Mouse (Mus musculus) spleen, postnatal 4 days (tissue): ENCODE measurements around the gene Adamts5.

Experiments used
- DNase-seq, 2 experiments: peaks; one replicate each; pipeline ENCODE4 v3.0.0; 2022; ENCODE audit warnings: low spot score in 2 of 2

The Adamts5 gene

GRCm38 (mm10) chr16:85901581-85901910 is at the start of gene Adamts5:
Gene Adamts5 (minus strand): TSS chr16:85901828.
- no peak for DNase-seq

GRCm38 (mm10) chr16:85950356-85950755 is 48.7 kb upstream of the Adamts5 start:
- no peak for DNase-seq

- DNase-seq, result no peak
Measured at GRCm38 (mm10) chr16:85926004-85926403, 24.4 kb upstream of the Adamts5 start.

GRCm38 (mm10) chr16:85922454-85922853 is 20.8 kb upstream of the Adamts5 start:
- no peak for DNase-seq

- DNase-seq, result no peak
Measured at GRCm38 (mm10) chr16:85920122-85920521, 18.5 kb upstream of the Adamts5 start.

- DNase-seq, result no peak
Measured at GRCm38 (mm10) chr16:85900702-85901580, 687 bp downstream of the Adamts5 start.

GRCm38 (mm10) chr16:85899790-85900587 is 1.6 kb downstream of the Adamts5 start:
- DNase-seq, result no peak

- DNase-seq, result no peak
Measured at GRCm38 (mm10) chr16:85899301-85899721, 2.3 kb downstream of the Adamts5 start.

- no peak for DNase-seq
Measured at GRCm38 (mm10) chr16:85898816-85899215, 2.8 kb downstream of the Adamts5 start.

GRCm38 (mm10) chr16:85898391-85898790 is 3.2 kb downstream of the Adamts5 start:
- no peak for DNase-seq

GRCm38 (mm10) chr16:85897854-85898253 is 3.8 kb downstream of the Adamts5 start:
- no peak for DNase-seq

- DNase-seq, result no peak
Measured at GRCm38 (mm10) chr16:85895948-85896347, 5.7 kb downstream of the Adamts5 start.

- no peak for DNase-seq
Measured at GRCm38 (mm10) chr16:85889778-85890177, 11.8 kb downstream of the Adamts5 start.

- DNase-seq, result no peak
Measured at GRCm38 (mm10) chr16:85887289-85888051, 14.2 kb downstream of the Adamts5 start.

- no peak for DNase-seq
Measured at GRCm38 (mm10) chr16:85879075-85879474, 22.6 kb downstream of the Adamts5 start.

GRCm38 (mm10) chr16:85874141-85874540 is 27.5 kb downstream of the Adamts5 start:
- DNase-seq, result no peak

- DNase-seq, result no peak
Measured at GRCm38 (mm10) chr16:85871971-85872370, 29.7 kb downstream of the Adamts5 start.

- DNase-seq, result no peak
Measured at GRCm38 (mm10) chr16:85871248-85871647, 30.4 kb downstream of the Adamts5 start.

GRCm38 (mm10) chr16:85864691-85865389 is 36.8 kb downstream of the Adamts5 start:
- DNase-seq, result no peak

- no peak for DNase-seq
Measured at GRCm38 (mm10) chr16:85854505-85854904, 47.1 kb downstream of the Adamts5 start.

- DNase-seq, result no peak
Measured at GRCm38 (mm10) chr16:85827066-85827465, 74.6 kb downstream of the Adamts5 start.
